Mouse (Mus musculus): Measurements from ENCODE around the gene Lix1. TPM values are rescaled to one million over a fixed set of nuclear protein-coding genes. Genes with fewer than 3 reads are reported as not detected.
"Not testable (repeated sequence)": the region's sequence is repeated elsewhere in the genome, so short reads cannot be mapped to it uniquely, and the experiment has no call there.

Gene Lix1
- total RNA-seq, 2 experiments from 2014 or later, result 59.6 to 65.0 TPM

DNA sequence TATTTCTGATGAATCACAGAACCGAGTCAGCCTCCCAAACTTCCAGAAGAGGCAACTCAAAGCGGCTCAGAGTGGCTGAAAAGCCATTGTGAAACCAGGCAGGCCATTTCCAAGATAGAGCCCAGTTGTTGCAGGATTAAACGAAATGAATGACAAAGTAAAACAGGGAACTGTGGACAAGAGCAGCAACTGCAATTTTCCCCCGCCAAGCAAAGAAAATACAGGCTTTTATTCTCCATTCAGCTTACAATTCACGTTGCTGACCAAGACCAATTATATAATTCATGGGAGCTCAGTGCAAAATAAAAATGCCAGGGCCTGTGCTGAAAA lies 46.9 kb downstream of the Lix1 start:
- TF ChIP-seq CTCF (IDR thresholded peaks at IDR 0.05), result no peak; the same call in 1 of the 2 replicates
- DNase-seq (ENCODE audit: extremely low spot score in 1 of 2, low spot score in 2 of 2), result peak in 1 of 2 experiments; percentile 17
- peak overlapping the region; percentile 70 for H3K27ac ChIP-seq
- peak overlapping the region; percentile 51 for H3K4me3 ChIP-seq
- intact Hi-C loops (cut with DNase I), result loop anchor here (1.0 kb wide), 1 partner anchor 44 kb away; no protein-coding TSS in a partner anchor

DNA sequence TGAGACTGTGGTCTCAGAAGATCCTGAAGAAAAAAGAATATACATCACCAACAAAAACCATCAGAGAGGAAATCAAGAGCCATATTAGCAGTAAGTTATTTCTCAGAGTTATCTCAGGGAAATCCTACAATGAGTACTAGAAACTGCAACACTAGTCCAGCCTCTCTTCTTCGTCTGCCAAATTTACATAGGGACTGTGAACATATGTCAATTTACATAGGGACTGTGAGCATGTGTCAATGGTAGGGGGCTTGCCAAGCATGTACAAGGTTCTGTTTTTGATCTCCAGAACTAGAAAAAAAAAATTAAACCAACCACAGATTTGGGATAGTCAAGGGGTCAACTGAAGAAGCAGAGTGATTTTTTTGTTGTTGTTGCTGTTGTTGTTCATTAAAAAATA lies 48.6 kb downstream of the Lix1 start:
- TF ChIP-seq CTCF (IDR thresholded peaks at IDR 0.05), result no peak
- no peak for DNase-seq (ENCODE audit: extremely low spot score in 1 of 2, low spot score in 2 of 2)
- no peak overlapping the region for H3K27ac ChIP-seq
- H3K4me3 ChIP-seq, result no peak overlapping the region
- intact Hi-C loops (cut with DNase I), result no loop called here

GRCm38 (mm10) chr17:17452617-17453016 lies 50.1 kb downstream of the Lix1 start:
- no peak for TF ChIP-seq CTCF (IDR thresholded peaks at IDR 0.05)
- no peak for DNase-seq (ENCODE audit: extremely low spot score in 1 of 2, low spot score in 2 of 2)
- H3K27ac ChIP-seq, result no peak overlapping the region
- intact Hi-C loops (cut with DNase I), result no loop called here
- no peak overlapping the region for H3K4me3 ChIP-seq

- no peak for DNase-seq (ENCODE audit: extremely low spot score in 1 of 2, low spot score in 2 of 2)
- TF ChIP-seq CTCF (IDR thresholded peaks at IDR 0.05), result no peak
- Histone ChIP-seq H3K27ac (no peak overlapping the region), H3K4me3 (no peak overlapping the region)
- intact Hi-C loops (cut with DNase I), result no loop called here
Measured at GRCm38 (mm10) chr17:17454573-17454972, 52.1 kb downstream of the Lix1 start.

DNA sequence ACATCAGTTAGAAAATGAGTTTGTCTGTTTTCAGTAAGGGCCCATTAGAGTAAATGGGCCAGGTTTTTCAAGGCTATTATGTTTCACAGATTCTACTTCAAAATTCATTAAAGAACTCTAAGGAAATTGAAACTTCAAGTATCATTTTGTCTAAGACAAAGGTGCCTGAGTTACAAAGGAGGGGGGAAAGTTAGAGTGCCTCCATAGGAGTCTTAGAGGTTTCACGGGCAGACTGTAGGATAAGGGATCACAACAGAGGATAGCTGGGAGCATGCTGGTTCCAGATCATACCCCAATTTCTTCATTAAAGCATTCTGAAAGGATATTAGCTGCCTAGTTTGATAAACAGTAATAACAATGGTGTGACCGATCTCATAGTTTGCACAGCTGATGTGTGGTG lies 83.3 kb downstream of the Lix1 start:
- no peak for TF ChIP-seq CTCF (IDR thresholded peaks at IDR 0.05)
- DNase-seq (ENCODE audit: extremely low spot score in 1 of 2, low spot score in 2 of 2), result no peak
- intact Hi-C loops (cut with DNase I), result no loop called here
- Histone ChIP-seq H3K4me3 (no peak overlapping the region), H3K27ac (no peak overlapping the region)

DNA sequence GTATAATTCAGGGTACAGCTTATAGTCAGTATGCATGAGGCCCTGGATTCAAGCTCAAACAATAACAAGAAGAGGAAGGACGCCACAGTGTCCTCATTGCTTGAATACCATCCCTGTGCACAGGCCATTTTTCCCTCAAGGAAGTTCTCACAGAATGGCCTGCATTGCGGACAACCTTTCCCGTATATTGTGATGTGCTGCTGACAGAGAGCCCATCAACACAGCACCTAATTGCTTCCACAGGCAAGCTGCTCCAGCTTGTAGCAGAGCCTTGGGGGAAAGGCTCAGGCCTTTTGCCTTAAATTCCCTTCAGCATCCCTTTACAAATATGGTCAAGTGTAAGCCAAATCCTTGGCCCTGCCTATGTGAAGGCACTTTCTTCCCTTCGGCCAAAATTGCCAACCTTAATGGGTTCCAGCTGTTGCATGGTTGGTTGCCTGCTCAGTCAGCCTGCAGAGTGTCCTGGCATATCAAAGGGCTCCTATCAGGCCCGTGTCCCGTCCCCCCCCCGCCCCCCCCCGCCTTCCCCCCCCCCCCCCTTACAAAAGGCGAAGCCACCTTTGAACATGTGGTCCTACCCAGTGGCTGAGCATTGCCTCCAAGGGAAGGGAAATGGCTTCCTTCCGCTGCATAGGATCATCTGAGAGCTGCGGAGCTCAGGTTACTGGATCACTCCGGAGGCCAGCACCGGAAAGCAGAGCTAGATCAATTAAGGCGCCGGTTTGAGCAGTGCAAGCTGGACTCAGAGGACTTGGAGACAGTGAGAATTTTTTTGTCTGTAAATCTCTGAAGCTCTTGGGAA lies 88.5 kb downstream of the Lix1 start:
- H3K4me3 ChIP-seq, result no peak overlapping the region
- no peak for DNase-seq (ENCODE audit: extremely low spot score in 1 of 2, low spot score in 2 of 2)
- H3K27ac ChIP-seq, result no peak overlapping the region
- no peak for TF ChIP-seq CTCF (IDR thresholded peaks at IDR 0.05)
- intact Hi-C loops (cut with DNase I), result no loop called here

GRCm38 (mm10) chr17:17491622-17492001 lies 89.1 kb downstream of the Lix1 start:
- DNase-seq (ENCODE audit: extremely low spot score in 1 of 2, low spot score in 2 of 2), result no peak
- Histone ChIP-seq H3K27ac (no peak overlapping the region), H3K4me3 (no peak overlapping the region)
- no peak for TF ChIP-seq CTCF (IDR thresholded peaks at IDR 0.05)
- intact Hi-C loops (cut with DNase I), result no loop called here

DNA sequence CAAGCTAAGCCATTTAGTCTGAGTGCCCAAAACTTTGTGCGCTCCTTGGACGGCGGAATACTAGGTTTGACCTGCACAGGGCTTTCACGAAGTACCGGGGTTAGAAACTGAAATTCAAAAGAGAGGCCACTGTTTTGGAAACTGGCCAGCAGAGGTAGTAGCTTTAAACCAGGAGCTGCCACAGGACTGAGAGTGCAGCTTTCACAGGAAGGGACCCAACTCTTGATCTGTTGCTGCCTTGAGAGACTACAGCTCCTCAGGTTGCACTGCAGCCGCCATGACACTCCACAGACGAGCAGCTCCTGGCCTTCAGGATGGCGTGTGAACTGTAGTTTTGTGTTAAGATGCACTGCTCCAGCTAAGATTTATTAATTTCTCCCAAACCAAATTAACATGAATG lies 89.6 kb downstream of the Lix1 start:
- intact Hi-C loops (cut with DNase I), result no loop called here
- H3K27ac ChIP-seq, result no peak overlapping the region
- DNase-seq (ENCODE audit: extremely low spot score in 1 of 2, low spot score in 2 of 2), result no peak
- H3K4me3 ChIP-seq, result no peak overlapping the region
- no peak for TF ChIP-seq CTCF (IDR thresholded peaks at IDR 0.05)

- not testable (repeated sequence) for H3K27ac ChIP-seq; DNase-seq (ENCODE audit: extremely low spot score in 1 of 2, low spot score in 2 of 2); H3K4me3 ChIP-seq
- intact Hi-C loops (cut with DNase I), result loop anchor here (5.0 kb wide), 1 partner anchor 94 kb away; the partner anchor contains the start of gene Lix1
Measured at GRCm38 (mm10) chr17:17496234-17496633, 93.8 kb downstream of the Lix1 start.

DNA sequence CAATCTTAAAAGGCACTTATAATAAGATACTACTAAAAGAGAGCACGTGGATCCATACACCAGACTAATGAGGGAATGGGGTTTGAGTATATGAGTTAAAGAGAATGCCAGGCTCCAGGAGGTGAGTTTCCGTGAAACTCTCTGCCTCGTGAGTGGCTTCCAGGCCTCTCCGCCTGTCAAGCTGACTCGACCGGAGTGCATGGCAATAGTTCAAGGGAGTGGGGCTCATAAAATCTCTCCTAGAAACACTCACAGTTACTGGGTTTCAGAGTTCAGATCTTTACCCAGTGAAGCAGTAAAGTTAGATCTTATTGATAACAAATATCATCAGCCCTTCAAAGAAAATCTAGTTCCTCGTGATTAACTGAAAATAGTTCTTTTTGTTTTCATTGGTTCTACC lies 94.3 kb downstream of the Lix1 start:
- Histone ChIP-seq H3K4me3 (no peak overlapping the region), H3K27ac (no peak overlapping the region)
- TF ChIP-seq CTCF (IDR thresholded peaks at IDR 0.05), result no peak
- DNase-seq (ENCODE audit: extremely low spot score in 1 of 2, low spot score in 2 of 2), result no peak
- intact Hi-C loops (cut with DNase I), result loop anchor here (5.0 kb wide), 1 partner anchor 94 kb away; the partner anchor contains the start of gene Lix1

DNA sequence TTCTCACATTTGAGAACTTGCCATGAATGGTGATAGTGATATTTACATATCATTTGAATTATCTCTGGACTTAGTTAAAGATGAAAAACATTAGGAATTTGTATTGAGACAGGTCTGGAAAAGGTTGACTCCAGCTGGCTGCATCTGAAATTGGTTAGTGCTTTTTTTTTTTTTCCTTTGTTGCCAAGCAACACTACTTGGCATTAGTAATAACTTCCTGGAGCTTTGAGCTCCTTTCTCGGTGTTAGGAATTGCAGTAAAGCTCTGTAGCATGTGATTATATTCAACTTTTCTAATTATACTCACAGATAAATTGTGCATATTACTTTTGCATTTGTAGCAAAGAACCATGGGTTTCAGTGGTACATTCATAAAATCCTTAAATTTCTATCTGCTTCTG lies 96.4 kb downstream of the Lix1 start:
- no peak for DNase-seq (ENCODE audit: extremely low spot score in 1 of 2, low spot score in 2 of 2)
- Histone ChIP-seq H3K4me3 (no peak overlapping the region), H3K27ac (peak overlapping the region; percentile 28; the same call in 1 of the 2 replicates)
- intact Hi-C loops (cut with DNase I), result loop anchor here (5.0 kb wide), 1 partner anchor 97 kb away; the partner anchor contains the start of gene Lix1
- no peak for TF ChIP-seq CTCF (IDR thresholded peaks at IDR 0.05)

DNA sequence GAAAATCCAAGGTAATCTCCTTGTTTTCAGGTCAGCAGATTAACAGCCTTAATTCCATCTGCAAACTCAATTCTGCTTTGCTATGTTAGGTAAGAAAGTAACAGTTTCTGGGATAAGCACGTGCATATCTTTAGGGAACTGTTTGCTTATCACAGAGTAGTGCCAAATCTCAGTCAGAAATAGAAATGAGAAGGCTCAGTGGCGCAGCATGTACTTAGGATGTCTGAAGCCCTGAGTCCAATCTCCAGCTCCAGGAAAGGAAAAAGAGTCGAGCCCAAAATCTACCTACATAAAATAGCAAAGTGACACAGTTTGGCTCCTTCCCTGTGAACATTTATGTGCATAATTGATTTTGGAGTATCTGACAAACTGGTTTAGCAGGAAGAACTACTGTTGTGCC lies 96.8 kb downstream of the Lix1 start:
- peak overlapping the region; percentile 28; the same call in 1 of the 2 replicates for H3K27ac ChIP-seq
- TF ChIP-seq CTCF (IDR thresholded peaks at IDR 0.05), result no peak
- H3K4me3 ChIP-seq, result no peak overlapping the region
- no peak for DNase-seq (ENCODE audit: extremely low spot score in 1 of 2, low spot score in 2 of 2)
- intact Hi-C loops (cut with DNase I), result loop anchor here (5.0 kb wide), 1 partner anchor 97 kb away; the partner anchor contains the start of gene Lix1

DNA sequence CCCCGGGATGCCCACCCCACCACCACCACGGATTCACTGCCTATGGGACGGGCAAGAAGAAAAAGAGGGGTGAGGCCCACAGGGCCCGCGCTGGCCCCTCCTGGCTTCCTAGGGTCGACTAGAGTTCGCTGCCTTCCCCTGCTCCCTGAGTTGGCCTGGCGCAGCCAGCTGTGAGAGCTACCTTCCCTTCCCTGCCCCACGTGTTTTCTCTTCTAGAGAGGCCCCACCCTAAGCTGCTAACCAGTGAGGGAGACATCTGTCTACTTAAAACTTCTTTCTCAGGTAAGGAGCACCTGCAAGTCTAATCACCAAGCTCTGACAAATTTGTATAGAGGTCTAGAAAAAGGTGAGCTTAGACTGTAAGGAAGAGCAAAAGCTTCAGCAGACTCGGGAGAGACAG lies 104.2 kb downstream of the Lix1 start:
- Histone ChIP-seq H3K27ac (no peak overlapping the region), H3K4me3 (no peak overlapping the region)
- intact Hi-C loops (cut with DNase I), result no loop called here
- TF ChIP-seq CTCF (IDR thresholded peaks at IDR 0.05), result no peak
- DNase-seq (ENCODE audit: extremely low spot score in 1 of 2, low spot score in 2 of 2), result no peak

Other genes with a start within 250 kb of the Lix1 start
- gene Riok2, start 28.4 kb upstream of the Lix1 start, total RNA-seq (2021), result 10 to 100 TPM; 17.7 to 21.8 TPM
- gene Lnpep, start 222.4 kb downstream of the Lix1 start, total RNA-seq (2021), result 100 to 1,000 TPM; 101 to 126 TPM